Mouse (Mus musculus) kidney, postnatal 0 days (tissue): ENCODE data around the gene Trim45. TPM values are rescaled to one million over a fixed set of nuclear protein-coding genes. Genes with fewer than 3 reads are reported as not detected.

Experiments
- ATAC-seq: fragments of 200-750 bp; cut with Nextera tagmentation; replicated peaks from 2 replicates; pipeline ENCODE4 v1.8.0; 2017; ENCODE audit warnings: low read depth, moderate number of reproducible peaks, moderate TSS enrichment, moderate library complexity; ENCODE audit not compliant: low FRiP score
- DNase-seq: peaks from one replicate; pipeline ENCODE4 v3.0.0-alpha.2; 2016; ENCODE audit warnings: low spot score
- H3K27ac ChIP-seq: fragments of 300-500 bp; sonication (generic); 2 replicates; pipeline ENCODE4 v1.5.1; 2014; ENCODE audit warnings: mild to moderate bottlenecking
- H3K27me3 ChIP-seq: fragments of 300-500 bp; sonication (generic); 2 replicates; pipeline ENCODE4 v1.6.1; 2014; ENCODE audit warnings: low read length, mixed read lengths; ENCODE audit not compliant: insufficient read depth
- H3K36me3 ChIP-seq: fragments of 300-500 bp; sonication (generic); 2 replicates; pipeline ENCODE4 v1.6.1; 2014; ENCODE audit warnings: low read length, mixed read lengths; ENCODE audit not compliant: insufficient read depth
- H3K4me1 ChIP-seq: fragments of 300-500 bp; sonication (generic); replicated peaks from 2 replicates; pipeline ENCODE4 v1.6.1; 2014; ENCODE audit warnings: antibody characterized with exemption, low read length, mixed read lengths; ENCODE audit not compliant: insufficient read depth
- H3K4me2 ChIP-seq: fragments of 300-500 bp; sonication (generic); 2 replicates; pipeline ENCODE4 v1.6.1; 2014; ENCODE audit warnings: mild to moderate bottlenecking, low read length, moderate library complexity, mixed read lengths
- H3K4me3 ChIP-seq: fragments of 300-500 bp; sonication (generic); replicated peaks from 2 replicates; pipeline ENCODE4 v1.5.1; 2014; ENCODE audit warnings: low read depth, low read length
- H3K9ac ChIP-seq: fragments of 300-500 bp; sonication (generic); 2 replicates; pipeline ENCODE4 v1.6.1; 2014; ENCODE audit warnings: low read depth, low read length
- H3K9me3 ChIP-seq: fragments of 300-500 bp; sonication (generic); replicated peaks from 2 replicates; pipeline ENCODE4 v1.6.1; 2016; ENCODE audit warnings: low read length, inconsistent platforms, mixed read lengths
- CTCF ChIP-seq: IDR thresholded peaks from 2 replicates; pipeline ENCODE4 v1.5.1; 2016; ENCODE audit warnings: antibody characterized with exemption, low read depth, mild to moderate bottlenecking, moderate library complexity
- WGBS: fragments of 180-500 bp; shearing (Covaris S2); extraction: QIAGEN DNeasy Blood & Tissue Kit; methylation state at CpG from one replicate; pipeline ENCODE4 v1.1.7; 2014; 5-methylcytosine and 5-hydroxymethylcytosine counted together
- polyA plus RNA-seq: library from polyadenylated mRNA; unstranded; fragments of >200 nt; fragmentation: Nextera tagmentation; extraction: Ambion mirVana; gene quantifications from 2 replicates; pipeline ENCODE4 v1.2.1, GENCODE M21; 2015

Trim45 gene
- polyA plus RNA-seq, 1 experiment from 2014 or later = 4.9 TPM

- H3K4me1 ChIP-seq = 0 out of 2 replicates have a peak, but pooled peaks cover 4% of the 10 kb centered on the region
- no peak for ATAC-seq
- H3K4me2 ChIP-seq = no peak overlapping the region
- peak overlapping the region; percentile 8; the same call in 1 of the 2 replicates for H3K27ac ChIP-seq
- no peaks in the 10 kb centered on the region for H3K36me3 ChIP-seq
- TF ChIP-seq CTCF = no peak
- no peaks in the 10 kb centered on the region for H3K9me3 ChIP-seq
- WGBS = 64% methylated on average over 9 of the region's 9 CpGs
- DNase-seq = no peak
- no peak overlapping the region for H3K4me3 ChIP-seq
- no peaks in the 10 kb centered on the region for H3K27me3 ChIP-seq
- H3K9ac ChIP-seq = no peak overlapping the region
Measured at GRCm38 (mm10) chr3:100911026-100911425, 11.0 kb upstream of the Trim45 start.

GRCm38 (mm10) chr3:100911498-100912213, 10.3 kb upstream of the Trim45 start:
- Histone ChIP-seq H3K4me1 (0 out of 2 replicates have a peak, but pooled peaks cover 4% of the 10 kb centered on the region), H3K4me3 (no peak overlapping the region), H3K27ac (no peak overlapping the region), H3K9ac (no peak overlapping the region), H3K9me3 (no peaks in the 10 kb centered on the region), H3K4me2 (no peak overlapping the region), H3K36me3 (no peaks in the 10 kb centered on the region), H3K27me3 (no peaks in the 10 kb centered on the region)
- peak; percentile 57 for DNase-seq
- WGBS = 47% methylated on average over 7 of the region's 7 CpGs
- TF ChIP-seq CTCF = no peak
- ATAC-seq = no peak

GRCm38 (mm10) chr3:100916844-100917243, 5.2 kb upstream of the Trim45 start:
- H3K27ac ChIP-seq = no peak overlapping the region
- H3K4me1 ChIP-seq = no peaks in the 10 kb centered on the region; the same call in 1 of the 2 replicates
- TF ChIP-seq CTCF = peak; percentile 75
- H3K27me3 ChIP-seq = no peaks in the 10 kb centered on the region
- H3K4me3 ChIP-seq = no peak overlapping the region
- H3K9ac ChIP-seq = no peak overlapping the region
- WGBS = 17% methylated on average over 7 of the region's 7 CpGs
- peak; percentile 90 for DNase-seq
- no peaks in the 10 kb centered on the region for H3K36me3 ChIP-seq
- H3K9me3 ChIP-seq = no peaks in the 10 kb centered on the region
- no peak overlapping the region for H3K4me2 ChIP-seq
- no peak for ATAC-seq

- no peak overlapping the region for H3K9ac ChIP-seq
- DNase-seq (no peak), ATAC-seq (no peak)
- no peaks in the 10 kb centered on the region for H3K27me3 ChIP-seq
- H3K4me1 ChIP-seq = peaks cover 10% of the 10 kb centered on the region
- no peaks in the 10 kb centered on the region for H3K36me3 ChIP-seq
- H3K4me2 ChIP-seq = no peak overlapping the region
- H3K9me3 ChIP-seq = no peaks in the 10 kb centered on the region
- no peak for TF ChIP-seq CTCF
- 85% methylated on average over 9 of the region's 9 CpGs for WGBS
- no peak overlapping the region for H3K27ac ChIP-seq
- no peak overlapping the region for H3K4me3 ChIP-seq
Measured at GRCm38 (mm10) chr3:100920611-100921140, 1.3 kb upstream of the Trim45 start.

- TF ChIP-seq CTCF = no peak
- Histone ChIP-seq H3K4me3 (peak overlapping the region; percentile 51), H3K27ac (peak overlapping the region; percentile 65), H3K36me3 (0 out of 2 replicates have a peak, but pooled peaks cover 1% of the 10 kb centered on the region), H3K4me2 (peak overlapping the region; percentile 59), H3K4me1 (peaks cover 10% of the 10 kb centered on the region), H3K9me3 (no peaks in the 10 kb centered on the region), H3K9ac (peak overlapping the region; percentile 71), H3K27me3 (no peaks in the 10 kb centered on the region)
- DNase-seq (no peak), ATAC-seq (peak; percentile 51)
- WGBS = 32% methylated on average over 28 of the region's 28 CpGs
Measured at GRCm38 (mm10) chr3:100922506-100923375, 739 bp downstream of the Trim45 start.
